ENCODE assay signal across 10 mouse cellular contexts in the genomic region with DNA sequence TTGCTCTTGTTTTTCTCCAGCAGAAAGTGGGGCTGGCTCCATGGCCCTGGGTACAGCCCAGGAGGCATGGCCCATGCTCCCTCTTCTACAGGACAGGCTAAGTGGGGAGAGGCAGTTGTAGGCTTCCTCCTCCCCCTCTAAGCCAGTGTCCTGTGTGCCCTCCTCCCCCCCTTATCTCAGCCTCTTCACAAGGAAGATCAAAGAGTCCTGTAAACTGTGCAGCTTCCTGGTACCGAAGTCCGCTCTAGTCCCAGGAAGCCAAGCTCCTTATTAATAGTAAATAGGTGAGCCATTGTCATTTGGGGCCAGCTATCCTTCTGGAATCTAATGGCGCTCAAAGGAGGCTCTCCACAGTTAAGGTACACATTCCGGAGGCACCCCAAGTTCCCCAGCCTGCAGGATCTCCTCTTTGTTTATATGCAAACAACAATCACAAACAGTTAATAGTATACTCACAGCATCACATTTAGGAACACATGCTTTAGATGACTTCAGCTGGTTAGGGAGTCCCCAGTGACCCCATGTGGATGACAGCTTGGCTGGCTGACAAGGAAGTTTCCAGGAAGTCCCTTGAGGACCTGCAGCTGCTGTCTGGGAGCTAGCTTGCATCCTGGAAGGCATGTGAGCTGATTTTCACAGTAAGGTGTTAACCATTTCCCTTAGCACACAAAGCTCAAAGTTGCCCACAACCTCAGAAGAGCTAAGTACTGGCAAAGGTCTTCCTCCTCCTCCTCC. TPM values are rescaled to one million over a fixed set of nuclear protein-coding genes. Genes with fewer than 3 reads are reported as not detected.
DNase-seq lines count a peak whose midpoint lies in the region; ATAC-seq lines count a peak whose summit lies in the region.
"Had no signal": no experiment of that assay in that cellular context is flagged by ENCODE, and none has a peak within 500 bp of the region (broad histone marks: within the 10 kb centered on the region; RNA-seq: fewer than 3 reads in every experiment).

No protein-coding gene starts in this region.

- intact Hi-C loops in heart, postnatal 36 days (cut with DNase I): no loop called here

- peak; percentile 55 for DNase-seq in adrenal gland, postnatal 14 days
- DNase-seq in adrenal gland, postnatal 25 days: no peak
- peak; percentile 18 for DNase-seq in 3T3-L1 (ENCODE audit: low read depth, low spot score)
- peak; percentile 47 to 67 for DNase-seq in heart, postnatal 36 days
- peak; percentile 76 to 77 for DNase-seq in kidney, postnatal 25 days
- DNase-seq in cerebellum, adult 11-12 months: no peak
- no peak for DNase-seq in c-Kit-positive CD71-positive TER-119-positive erythroid progenitor cells, embryonic 14.5 days (ENCODE audit: low spot score)
- DNase-seq: layer of hippocampus, adult 9-11 months had no signal

- ATAC-seq in inflammation-experienced regulatory T-cells, adult 6 months: no peak

RNA-seq across cellular contexts. Expression of gene Gpam, which starts 9.8 kb away (rescaled TPM):
- total RNA-seq in adrenal gland, postnatal 14 days (2021): 232 and 288 TPM in 2 replicates
- total RNA-seq in adrenal gland, postnatal 25 days (2021): 573 and 601 TPM in 2 replicates
- 100 to 1,000 TPM; 210 to 250 TPM for total RNA-seq in heart, postnatal 36 days (2021)
- polyA plus RNA-seq in inflammation-experienced regulatory T-cells, adult 6 months (2017; shearing (Covaris generic)): 1 to 10 TPM; 1.7 to 2.4 (median 1.9) TPM

RNA-seq across cellular contexts. Expression of gene Tectb, which starts 43.7 kb away (rescaled TPM):
- 0.78 and 0.79 TPM in 2 replicates for total RNA-seq in adrenal gland, postnatal 14 days (2021)
- total RNA-seq in adrenal gland, postnatal 25 days (2021): 0.67 and 1.2 TPM in 2 replicates
- under 1 TPM; 0.19 to 0.33 TPM for total RNA-seq in heart, postnatal 36 days (2021)
- polyA plus RNA-seq in inflammation-experienced regulatory T-cells, adult 6 months (2017; shearing (Covaris generic)): not detected
- polyA plus RNA-seq: macrophage had no signal

Comparison
In these comparisons a context has a peak if more than half of its experiments do, and no peak if none do; other contexts are left out.
1. DNase-seq: peak in adrenal gland, postnatal 14 days (single experiment), 3T3-L1 (single experiment), heart, postnatal 36 days (2 of 2) and kidney, postnatal 25 days (2 of 2); none in adrenal gland, postnatal 25 days (single experiment), cerebellum, adult 11-12 months (single experiment) and c-Kit-positive CD71-positive TER-119-positive erythroid progenitor cells, embryonic 14.5 days (single experiment).